Mouse (Mus musculus) lung, postnatal 0 days (tissue): ENCODE measurements at regions not wholly inside any gene's neighbourhood (a gene's known extent, or its start where the extent isn't known, plus 50 kb on each side); places are given as distances from the start of the nearest gene placed in this dataset.

Experiments
- CTCF ChIP-seq: IDR thresholded peaks from 2 replicates; pipeline ENCODE4 v1.5.1; 2016; ENCODE audit warnings: antibody characterized with exemption, mild to moderate bottlenecking
- EP300 ChIP-seq: IDR thresholded peaks from 2 replicates; pipeline ENCODE4 v1.6.1; 2016; ENCODE audit warnings: antibody characterized with exemption, mild to moderate bottlenecking, control low read depth

DNA sequence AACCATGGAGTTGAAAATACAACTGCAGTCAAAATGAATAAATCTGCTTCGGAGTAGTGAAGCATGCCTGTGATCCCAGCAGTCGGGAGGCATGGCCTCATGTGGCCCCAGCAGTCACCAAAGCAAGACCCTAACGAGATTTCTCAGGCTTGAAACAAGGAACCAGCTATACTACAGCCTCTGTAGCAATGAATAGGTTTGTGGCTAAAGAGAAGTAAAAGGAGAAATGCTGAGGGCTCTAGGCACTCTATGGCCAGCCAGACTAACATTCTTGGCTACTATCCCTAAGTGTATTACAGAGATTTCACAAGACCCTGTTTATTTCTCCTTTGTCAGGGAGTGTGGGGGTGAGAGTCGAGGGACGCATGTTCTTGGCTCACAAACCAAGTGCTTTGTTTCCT, 531.2 kb upstream of the Cdh11 start:
- TF ChIP-seq CTCF (no peak), EP300 (peak; percentile 56; the same call in 1 of the 2 replicates)
